In genomic region chr11:77630257-77630670, GRCm38 (mm10) we compare ENCODE assay signal across 8 mouse cellular contexts. TPM values are rescaled to one million over a fixed set of nuclear protein-coding genes. Genes with fewer than 3 reads are reported as not detected.
DNase-seq lines count a peak whose midpoint lies in the region; ATAC-seq and TF ChIP-seq lines count a peak whose summit lies in the region.

No protein-coding gene starts in this region.

- H3K4me2 ChIP-seq in embryonic facial prominence, embryonic 14.5 days (ENCODE audit: low read depth, low read length), result peak overlapping the region; percentile 61
- H3K4me2 ChIP-seq in kidney, embryonic 14.5 days (replicated peaks; ENCODE audit: low read depth, low read length), result peak overlapping the region; percentile 38

- no peak overlapping the region for H3K27ac ChIP-seq in bone marrow, adult 2 months (ENCODE audit: control insufficient read depth, insufficient read depth, low read depth, low read length, poor library complexity)
- no peak overlapping the region for H3K27ac ChIP-seq in embryonic facial prominence, embryonic 14.5 days (replicated peaks; ENCODE audit: low read depth, low read length)
- H3K27ac ChIP-seq in kidney, embryonic 14.5 days (ENCODE audit: low read depth, low read length), result no peak overlapping the region

- DNase-seq in B cell, adult 2 months, result peak; percentile 83 to 85
- peak; percentile 81 for DNase-seq in embryonic facial prominence, embryonic 14.5 days (ENCODE audit: low spot score)
- peak; percentile 45 to 79 for DNase-seq in heart, adult 9 months (ENCODE audit: low spot score in 2 of 2)
- DNase-seq in liver, result peak; percentile 79
- DNase-seq in spleen, postnatal 4 days (ENCODE audit: low spot score in 2 of 2), result peak; percentile 78 to 91

- peak overlapping the region; percentile 5; the same call in 1 of the 2 replicates for H3K9ac ChIP-seq in embryonic facial prominence, embryonic 14.5 days (ENCODE audit: low read depth, low read length)
- no peak overlapping the region for H3K9ac ChIP-seq in kidney, embryonic 14.5 days (ENCODE audit: low read depth, low read length)

- 5% methylated on average over 8 of the region's 8 CpGs for WGBS in bone marrow, adult 2 months
- WGBS in embryonic facial prominence, embryonic 14.5 days, result 10% methylated on average over 8 of the region's 8 CpGs
- WGBS in kidney, embryonic 14.5 days, result 14% methylated on average over 8 of the region's 8 CpGs

- no peaks in the 10 kb centered on the region for H3K9me3 ChIP-seq in embryonic facial prominence, embryonic 14.5 days (ENCODE audit: control insufficient read depth, low read length)
- H3K9me3 ChIP-seq in kidney, embryonic 14.5 days (ENCODE audit: control insufficient read depth, low read length), result no peaks in the 10 kb centered on the region

- peak overlapping the region; percentile 50 for H3K4me3 ChIP-seq in bone marrow, adult 2 months (replicated peaks; ENCODE audit: control insufficient read depth, low read depth, low read length)
- peak overlapping the region; percentile 34 for H3K4me3 ChIP-seq in embryonic facial prominence, embryonic 14.5 days (ENCODE audit: low read depth, low read length)
- H3K4me3 ChIP-seq in kidney, embryonic 14.5 days (ENCODE audit: low read length), result peak overlapping the region; percentile 24

- peaks cover 7% of the 10 kb centered on the region; the same call in 1 of the 2 replicates for H3K27me3 ChIP-seq in embryonic facial prominence, embryonic 14.5 days (replicated peaks; ENCODE audit: control insufficient read depth, insufficient read depth, low read length)
- H3K27me3 ChIP-seq in kidney, embryonic 14.5 days (ENCODE audit: control insufficient read depth, insufficient read depth, low read length), result no peaks in the 10 kb centered on the region

- TF ChIP-seq POLR2A in bone marrow, adult 2 months (IDR thresholded peaks at IDR 0.05; ENCODE audit: borderline replicate concordance, control insufficient read depth, low read depth, low read length), result no peak

- H3K4me1 ChIP-seq in bone marrow, adult 2 months (ENCODE audit: control insufficient read depth, insufficient read depth, low read length), result peaks cover 2% of the 10 kb centered on the region; the same call in 1 of the 2 replicates
- peaks cover 4% of the 10 kb centered on the region for H3K4me1 ChIP-seq in embryonic facial prominence, embryonic 14.5 days (ENCODE audit: control insufficient read depth, insufficient read depth, low read length)
- H3K4me1 ChIP-seq in kidney, embryonic 14.5 days (ENCODE audit: control insufficient read depth, insufficient read depth, low read length), result peaks cover under 1% of the 10 kb centered on the region; the same call in 1 of the 2 replicates

- peak; percentile 57 for ATAC-seq in embryonic facial prominence, embryonic 14.5 days (ENCODE audit: low read depth)
- ATAC-seq in kidney, embryonic 14.5 days (ENCODE audit: low FRiP score, low TSS enrichment), result peak; percentile 76
- ATAC-seq in monocyte, adult 5-6 weeks (replicated peaks; ENCODE audit: insufficient number of reproducible peaks, low FRiP score, low TSS enrichment, poor library complexity, severe bottlenecking), result peak; percentile 93

- no peaks in the 10 kb centered on the region for H3K36me3 ChIP-seq in embryonic facial prominence, embryonic 14.5 days (ENCODE audit: control insufficient read depth, insufficient read depth, low read length)
- H3K36me3 ChIP-seq in kidney, embryonic 14.5 days (ENCODE audit: control insufficient read depth, insufficient read depth, low read length), result no peaks in the 10 kb centered on the region

- TF ChIP-seq CTCF in bone marrow, adult 2 months (IDR thresholded peaks at IDR 0.05; ENCODE audit: control insufficient read depth, insufficient read depth, low read length), result peak; percentile 89

RNA-seq across cellular contexts. Expression of gene Taok1, which starts 22.6 kb away (rescaled TPM):
- 6.5 and 8.8 TPM in 2 replicates for polyA plus RNA-seq in bone marrow, adult 2 months (2011; ENCODE audit: insufficient read depth, insufficient read length, low replicate concordance, missing spikeins)
- 19.1 and 19.6 TPM in 2 replicates for polyA plus RNA-seq in embryonic facial prominence, embryonic 14.5 days (2014; fragmentation: Nextera tagmentation; extraction: Ambion mirVana)
- polyA plus RNA-seq in kidney, embryonic 14.5 days (2014; fragmentation: Nextera tagmentation; extraction: Ambion mirVana), result 21.4 and 23.7 TPM in 2 replicates
- 63.1 to 91.5 TPM (median 68.0 TPM) in 3 replicates for total RNA-seq in monocyte, adult 5-6 weeks (2017)

RNA-seq across cellular contexts. Expression of gene Nufip2, which starts 55.7 kb away (rescaled TPM):
- polyA plus RNA-seq in bone marrow, adult 2 months (2011; ENCODE audit: insufficient read depth, insufficient read length, low replicate concordance, missing spikeins), result 9.6 and 22.5 TPM in 2 replicates
- 4.6 and 6.5 TPM in 2 replicates for polyA plus RNA-seq in embryonic facial prominence, embryonic 14.5 days (2014; fragmentation: Nextera tagmentation; extraction: Ambion mirVana)
- polyA plus RNA-seq in kidney, embryonic 14.5 days (2014; fragmentation: Nextera tagmentation; extraction: Ambion mirVana), result 9.2 and 9.7 TPM in 2 replicates
- 135 to 169 TPM (median 146 TPM) in 3 replicates for total RNA-seq in monocyte, adult 5-6 weeks (2017)
